Mouse (Mus musculus) intestine, embryonic 16.5 days (tissue): ENCODE measurements around the gene Lins1. TPM values are rescaled to one million over a fixed set of nuclear protein-coding genes. Genes with fewer than 3 reads are reported as not detected.
A peak's percentile ranks its signal among the peaks of the same experiment; 100 is the strongest.

Source experiments
- ATAC-seq: fragments of 200-750 bp; cut with Nextera tagmentation; 2 replicates; pipeline ENCODE4 v1.8.0; 2017; ENCODE audit warnings: moderate TSS enrichment, moderate library complexity
- H3K27ac ChIP-seq: fragments of 300-500 bp; sonication (generic); 2 replicates; pipeline ENCODE4 v1.5.1; 2014; ENCODE audit warnings: mild to moderate bottlenecking, low read length
- H3K27me3 ChIP-seq: fragments of 300-500 bp; sonication (generic); replicated peaks from 2 replicates; pipeline ENCODE4 v1.6.1; 2014; ENCODE audit warnings: low read length, control low read depth, mixed read lengths; ENCODE audit not compliant: control insufficient read depth, insufficient read depth
- H3K36me3 ChIP-seq: fragments of 300-500 bp; sonication (generic); 2 replicates; pipeline ENCODE4 v1.6.1; 2014; ENCODE audit warnings: low read length, control low read depth; ENCODE audit not compliant: control insufficient read depth, insufficient read depth
- H3K4me1 ChIP-seq: fragments of 300-500 bp; sonication (generic); 2 replicates; pipeline ENCODE4 v1.6.1; 2014; ENCODE audit warnings: low read length, control low read depth, mixed read lengths; ENCODE audit not compliant: control insufficient read depth, insufficient read depth
- H3K4me2 ChIP-seq: fragments of 300-500 bp; sonication (generic); 2 replicates; pipeline ENCODE4 v1.6.1; 2014; ENCODE audit warnings: low read depth, low read length, control low read depth
- H3K4me3 ChIP-seq: fragments of 300-500 bp; sonication (generic); 2 replicates; pipeline ENCODE4 v1.5.1; 2014; ENCODE audit warnings: mild to moderate bottlenecking, low read length
- H3K9ac ChIP-seq: fragments of 300-500 bp; sonication (generic); 2 replicates; pipeline ENCODE4 v1.6.1; 2014; ENCODE audit warnings: low read depth, low read length
- H3K9me3 ChIP-seq: fragments of 300-500 bp; sonication (generic); 2 replicates; pipeline ENCODE4 v1.6.1; 2016; ENCODE audit warnings: low read length, control low read depth; ENCODE audit not compliant: control insufficient read depth
- WGBS: fragments of 180-500 bp; shearing (Covaris S2); extraction: QIAGEN DNeasy Blood & Tissue Kit; methylation state at CpG from one replicate; pipeline ENCODE4 v1.1.7; 2014; 5-methylcytosine and 5-hydroxymethylcytosine counted together
- polyA plus RNA-seq: library from polyadenylated mRNA; unstranded; fragments of >200 nt; fragmentation: Nextera tagmentation; extraction: Ambion mirVana; gene quantifications from 2 replicates; pipeline ENCODE4 v1.2.1, GENCODE M21; 2015

Gene Lins1
- polyA plus RNA-seq, 1 experiment from 2014 or later = 11.1 TPM

- no peaks in the 10 kb centered on the region for H3K27me3 ChIP-seq
- no peaks in the 10 kb centered on the region for H3K36me3 ChIP-seq
- 17% methylated on average over 8 of the region's 8 CpGs for WGBS
- H3K27ac ChIP-seq = no peak overlapping the region
- H3K4me3 ChIP-seq = peak overlapping the region; percentile 39
- peak; percentile 58 for ATAC-seq
- peak overlapping the region; percentile 47 for H3K4me2 ChIP-seq
- no peaks in the 10 kb centered on the region for H3K9me3 ChIP-seq
- no peak overlapping the region for H3K9ac ChIP-seq
- H3K4me1 ChIP-seq = peaks cover 9% of the 10 kb centered on the region; the same call in 1 of the 2 replicates
Observed at GRCm38 (mm10) chr7:66661572-66661971, 28.1 kb upstream of the Lins1 start.

GRCm38 (mm10) chr7:66663548-66663947 is 26.1 kb upstream of the Lins1 start:
- Histone ChIP-seq H3K4me2 (peak overlapping the region; percentile 19; the same call in 1 of the 2 replicates), H3K27ac (no peak overlapping the region)
- 82% methylated on average over 3 of the region's 3 CpGs for WGBS

GRCm38 (mm10) chr7:66667064-66667463 is 22.6 kb upstream of the Lins1 start:
- Histone ChIP-seq H3K9ac (no peak overlapping the region), H3K4me1 (peaks cover 6% of the 10 kb centered on the region; the same call in 1 of the 2 replicates), H3K36me3 (peaks cover 6% of the 10 kb centered on the region; the same call in 1 of the 2 replicates), H3K27me3 (no peaks in the 10 kb centered on the region), H3K4me2 (no peak overlapping the region), H3K4me3 (no peak overlapping the region), H3K27ac (no peak overlapping the region), H3K9me3 (no peaks in the 10 kb centered on the region)
- no peak for ATAC-seq

More at GRCm38 (mm10) chr7:66663548-66663947, 26.1 kb upstream of the Lins1 start:
- no peak overlapping the region for H3K4me3 ChIP-seq
- ATAC-seq = peak; percentile 43
- peaks cover 7% of the 10 kb centered on the region; the same call in 1 of the 2 replicates for H3K4me1 ChIP-seq
- H3K27me3 ChIP-seq = no peaks in the 10 kb centered on the region
- no peaks in the 10 kb centered on the region for H3K9me3 ChIP-seq
- H3K9ac ChIP-seq = no peak overlapping the region
- no peaks in the 10 kb centered on the region for H3K36me3 ChIP-seq

GRCm38 (mm10) chr7:66675800-66676199 is 13.9 kb upstream of the Lins1 start:
- Histone ChIP-seq H3K9ac (no peak overlapping the region), H3K36me3 (peaks cover 22% of the 10 kb centered on the region), H3K4me3 (no peak overlapping the region), H3K27me3 (no peaks in the 10 kb centered on the region), H3K9me3 (no peaks in the 10 kb centered on the region), H3K27ac (no peak overlapping the region), H3K4me1 (no peaks in the 10 kb centered on the region), H3K4me2 (no peak overlapping the region)
- WGBS = 90% methylated on average over 2 of the region's 2 CpGs
- no peak for ATAC-seq

GRCm38 (mm10) chr7:66682119-66682863 is 7.4 kb upstream of the Lins1 start:
- peak; percentile 73; the same call in 1 of the 2 replicates for ATAC-seq
- Histone ChIP-seq H3K4me1 (no peaks in the 10 kb centered on the region), H3K27ac (peak overlapping the region; percentile 9; the same call in 1 of the 2 replicates), H3K9me3 (no peaks in the 10 kb centered on the region), H3K4me2 (no peak overlapping the region), H3K27me3 (no peaks in the 10 kb centered on the region), H3K9ac (no peak overlapping the region), H3K36me3 (peaks cover 4% of the 10 kb centered on the region; the same call in 1 of the 2 replicates), H3K4me3 (no peak overlapping the region)
- WGBS = 82% methylated on average over 5 of the region's 5 CpGs

GRCm38 (mm10) chr7:66688721-66689120 is 968 bp upstream of the Lins1 start:
- Histone ChIP-seq H3K9ac (peak overlapping the region; percentile 88), H3K36me3 (0 out of 2 replicates have a peak, but pooled peaks cover 2% of the 10 kb centered on the region), H3K4me3 (peak overlapping the region; percentile 79), H3K9me3 (no peaks in the 10 kb centered on the region), H3K27me3 (no peaks in the 10 kb centered on the region), H3K27ac (peak overlapping the region; percentile 51; the same call in 1 of the 2 replicates), H3K4me1 (peaks cover 11% of the 10 kb centered on the region), H3K4me2 (peak overlapping the region; percentile 95)
- 3% methylated on average over 5 of the region's 5 CpGs for whole genome bisulfite sequencing
- no peak for ATAC-seq

- Histone ChIP-seq H3K4me2 (peak within 1 kb of the TSS; percentile 95), H3K27ac (peak within 1 kb of the TSS; percentile 86), H3K4me3 (peak within 1 kb of the TSS; percentile 83), H3K9ac (peak within 1 kb of the TSS; percentile 88), H3K27me3 (no peaks in the 10 kb centered on the region), H3K9me3 (no peaks in the 10 kb centered on the region), H3K36me3 (0 out of 2 replicates have a peak, but pooled peaks cover 2% of the 10 kb centered on the region), H3K4me1 (peaks cover 11% of the 10 kb centered on the region)
- 0% methylated on average over 16 of the region's 18 CpGs for WGBS
- no peak for ATAC-seq
Observed at GRCm38 (mm10) chr7:66689294-66689619, 432 bp upstream of the Lins1 start, which contains the start of gene Asb7. TSS of gene Asb7 (minus strand) at chr7:66689596.

- no peak overlapping the region for H3K27ac ChIP-seq
- no peaks in the 10 kb centered on the region for H3K9me3 ChIP-seq
- peaks cover 4% of the 10 kb centered on the region for H3K4me1 ChIP-seq
- H3K27me3 ChIP-seq = no peaks in the 10 kb centered on the region
- H3K4me2 ChIP-seq = no peak overlapping the region
- 58% methylated on average over 7 of the region's 7 CpGs for WGBS
- 0 out of 2 replicates have a peak, but pooled peaks cover 2% of the 10 kb centered on the region for H3K36me3 ChIP-seq
- ATAC-seq = no peak
- no peak overlapping the region for H3K4me3 ChIP-seq
- no peak overlapping the region for H3K9ac ChIP-seq
Observed at GRCm38 (mm10) chr7:66694467-66694866, 4.8 kb downstream of the Lins1 start.

GRCm38 (mm10) chr7:66702721-66703120 is 13.0 kb downstream of the Lins1 start:
- ATAC-seq = no peak
- no peaks in the 10 kb centered on the region for H3K36me3 ChIP-seq

More at GRCm38 (mm10) chr7:66702721-66703120, 13.0 kb downstream of the Lins1 start:
- 89% methylated on average over 7 of the region's 7 CpGs for WGBS
- no peak overlapping the region for H3K4me3 ChIP-seq
- no peak overlapping the region for H3K27ac ChIP-seq
- no peak overlapping the region for H3K4me2 ChIP-seq
- no peaks in the 10 kb centered on the region for H3K27me3 ChIP-seq
- no peaks in the 10 kb centered on the region for H3K4me1 ChIP-seq
- no peak overlapping the region for H3K9ac ChIP-seq
- H3K9me3 ChIP-seq = no peaks in the 10 kb centered on the region
